ENCODE assay signal across 25 mouse cellular contexts in the genomic region with DNA sequence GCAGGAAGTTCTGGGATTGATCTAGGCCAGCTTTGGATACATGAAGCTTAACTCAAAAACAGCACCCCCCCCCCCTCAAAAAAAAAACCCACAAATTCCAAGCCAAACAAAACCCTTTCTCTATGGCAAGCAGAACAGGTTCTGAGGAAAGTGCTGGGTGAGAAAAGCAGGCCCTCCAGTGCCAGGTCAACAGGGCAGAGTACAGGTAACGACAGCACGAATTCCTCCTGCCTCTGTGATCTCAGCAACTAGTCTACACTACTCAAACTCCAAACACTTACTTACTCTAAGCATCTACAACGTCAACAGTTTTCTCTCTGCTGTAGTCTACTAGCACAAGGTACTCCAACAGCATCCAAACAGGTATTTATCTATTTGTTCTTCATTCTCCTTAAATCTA. TPM values are rescaled to one million over a fixed set of nuclear protein-coding genes. Genes with fewer than 3 reads are reported as not detected.
A peak's percentile ranks its signal among the peaks of the same experiment; 100 is the strongest.
DNase-seq lines count a peak whose midpoint lies in the region; ATAC-seq and TF ChIP-seq lines count a peak whose summit lies in the region.
"Had no signal": no experiment of that assay in that cellular context is flagged by ENCODE, and none has a peak within 500 bp of the region (broad histone marks: within the 10 kb centered on the region; RNA-seq: fewer than 3 reads in every experiment).

No protein-coding gene starts in this region.

- no peaks in the 10 kb centered on the region for H3K27me3 ChIP-seq in kidney, adult 2 months (replicated peaks; ENCODE audit: control insufficient read depth, insufficient read depth, low read length)
- H3K27me3 ChIP-seq in liver, adult 2 months (ENCODE audit: control insufficient read depth, insufficient read depth, low read length): no peaks in the 10 kb centered on the region
- no peaks in the 10 kb centered on the region for H3K27me3 ChIP-seq in stomach, embryonic 14.5 days (ENCODE audit: control insufficient read depth, insufficient read depth, low read length)
- H3K27me3 ChIP-seq in stomach, postnatal 0 days (ENCODE audit: control insufficient read depth, insufficient read depth, low read length): no peaks in the 10 kb centered on the region
- H3K27me3 ChIP-seq in forebrain, postnatal 0 days (ENCODE audit: insufficient read depth, low read length): no peaks in the 10 kb centered on the region
- H3K27me3 ChIP-seq: embryonic facial prominence, embryonic 15.5 days had no signal

- peak; percentile 33 for DNase-seq in kidney, adult 2 months
- DNase-seq in kidney, postnatal 25 days: no peak
- peak; percentile 75 for DNase-seq in liver, adult 2 months (ENCODE audit: extremely low read depth, low read depth, low spot score)
- no peak for DNase-seq in liver
- DNase-seq in stomach, postnatal 0 days (ENCODE audit: low spot score): no peak
- no peak for DNase-seq in forebrain, postnatal 0 days
- no peak for DNase-seq in gastrocnemius, postnatal 4 days (ENCODE audit: low spot score in 2 of 2)
- DNase-seq: adrenal gland, adult 8-10 months; adrenal gland, postnatal 36 days; B cell, adult 2 months; cerebellum, adult 2 months; cerebellum, postnatal 14 days; embryo, embryonic 11 days; gastrocnemius, postnatal 36 days; heart, adult 18-20 months; heart, postnatal 10 days; heart, postnatal 4 days had no signal

- no peak for TF ChIP-seq POLR2A in kidney, adult 2 months (IDR thresholded peaks at IDR 0.05; ENCODE audit: low read depth, low read length)
- no peak for TF ChIP-seq POLR2A in liver, adult 2 months (IDR thresholded peaks at IDR 0.05; ENCODE audit: extremely low read depth, insufficient read depth, low read length)

- no peak overlapping the region for H3K4me3 ChIP-seq in kidney, adult 2 months (ENCODE audit: insufficient read depth, low read depth, low read length)
- no peak overlapping the region for H3K4me3 ChIP-seq in liver, adult 2 months (ENCODE audit: insufficient read depth, low read depth, low read length)
- H3K4me3 ChIP-seq in stomach, embryonic 14.5 days (ENCODE audit: low read depth, low read length): no peak overlapping the region
- H3K4me3 ChIP-seq in stomach, postnatal 0 days (ENCODE audit: low read depth, low read length): no peak overlapping the region
- no peak overlapping the region for H3K4me3 ChIP-seq in forebrain, postnatal 0 days (ENCODE audit: low read depth, low read length)
- H3K4me3 ChIP-seq: embryonic facial prominence, embryonic 15.5 days; erythroblast, embryonic 14.5 days; forebrain, embryonic 10.5 days; heart, embryonic 10.5 days had no signal

- H3K36me3 ChIP-seq in kidney, adult 2 months (ENCODE audit: control insufficient read depth, insufficient read depth, low read length): no peaks in the 10 kb centered on the region
- peaks cover 2% of the 10 kb centered on the region; the same call in 1 of the 2 replicates for H3K36me3 ChIP-seq in liver, adult 2 months (ENCODE audit: control insufficient read depth, insufficient read depth, low read length)
- 0 out of 2 replicates have a peak, but pooled peaks cover 1% of the 10 kb centered on the region for H3K36me3 ChIP-seq in stomach, embryonic 14.5 days (ENCODE audit: control insufficient read depth, insufficient read depth, low read length)
- H3K36me3 ChIP-seq in stomach, postnatal 0 days (ENCODE audit: control insufficient read depth, insufficient read depth, low read length): no peaks in the 10 kb centered on the region
- no peaks in the 10 kb centered on the region for H3K36me3 ChIP-seq in forebrain, postnatal 0 days (ENCODE audit: insufficient read depth)
- H3K36me3 ChIP-seq: forebrain, embryonic 10.5 days had no signal

- ATAC-seq in stomach, embryonic 14.5 days (ENCODE audit: insufficient number of reproducible peaks, insufficient read depth, low FRiP score, low read depth): no peak
- ATAC-seq in stomach, postnatal 0 days (ENCODE audit: low FRiP score, low TSS enrichment): no peak
- ATAC-seq in forebrain, postnatal 0 days: no peak
- ATAC-seq: CD4-positive, CD25-positive, alpha-beta regulatory T cell, adult 4 months; forebrain, embryonic 14.5 days had no signal

- no peak overlapping the region for H3K4me2 ChIP-seq in stomach, embryonic 14.5 days (replicated peaks; ENCODE audit: low read depth, low read length)
- no peak overlapping the region for H3K4me2 ChIP-seq in stomach, postnatal 0 days (replicated peaks; ENCODE audit: low read depth)
- H3K4me2 ChIP-seq in forebrain, postnatal 0 days (ENCODE audit: low read depth): no peak overlapping the region
- H3K4me2 ChIP-seq: embryonic facial prominence, embryonic 15.5 days had no signal

- H3K9me3 ChIP-seq in stomach, embryonic 14.5 days (ENCODE audit: control insufficient read depth, low read depth, low read length): no peaks in the 10 kb centered on the region
- H3K9me3 ChIP-seq in stomach, postnatal 0 days (ENCODE audit: control insufficient read depth, low read length): no peaks in the 10 kb centered on the region
- H3K9me3 ChIP-seq in forebrain, postnatal 0 days (ENCODE audit: low read length): no peaks in the 10 kb centered on the region
- H3K9me3 ChIP-seq: embryonic facial prominence, embryonic 15.5 days; forebrain, embryonic 10.5 days; G1E; heart, embryonic 10.5 days had no signal

- TF ChIP-seq EP300 in stomach, postnatal 0 days (optimal IDR thresholded peaks at IDR 0.05): no peak

- peaks cover 12% of the 10 kb centered on the region; the same call in 1 of the 2 replicates for H3K79me2 ChIP-seq in liver, adult 2 months (ENCODE audit: control insufficient read depth, insufficient read depth, low read length)

- no peak overlapping the region for H3K27ac ChIP-seq in kidney, adult 2 months (ENCODE audit: insufficient read depth, low read depth, low read length)
- H3K27ac ChIP-seq in liver, adult 2 months (replicated peaks; ENCODE audit: insufficient read depth, low read depth, low read length): no peak overlapping the region
- peak overlapping the region; percentile 2; the same call in 1 of the 2 replicates for H3K27ac ChIP-seq in stomach, embryonic 14.5 days (ENCODE audit: low read length)
- no peak overlapping the region for H3K27ac ChIP-seq in stomach, postnatal 0 days (replicated peaks)
- H3K27ac ChIP-seq in forebrain, postnatal 0 days (ENCODE audit: low read depth, low read length): no peak overlapping the region
- H3K27ac ChIP-seq: embryonic facial prominence, embryonic 15.5 days; forebrain, embryonic 10.5 days; heart, embryonic 10.5 days had no signal

- TF ChIP-seq CTCF in kidney, adult 2 months (conservative IDR thresholded peaks at IDR 0.05; ENCODE audit: insufficient read depth, insufficient read length, low read depth, low read length): no peak
- TF ChIP-seq CTCF in liver, adult 2 months (IDR thresholded peaks at IDR 0.05; ENCODE audit: low read depth, low read length): no peak
- no peak for TF ChIP-seq CTCF in stomach, postnatal 0 days (IDR thresholded peaks at IDR 0.05; ENCODE audit: low read depth)
- TF ChIP-seq CTCF in forebrain, postnatal 0 days (IDR thresholded peaks at IDR 0.05; ENCODE audit: low read depth): no peak

- 41% methylated on average over 3 of the region's 3 CpGs for WGBS in kidney, adult 2 months
- WGBS in liver, adult 2 months: 17% methylated on average over 3 of the region's 3 CpGs
- WGBS in stomach, embryonic 14.5 days: 65% methylated on average over 3 of the region's 3 CpGs
- WGBS in stomach, postnatal 0 days: 45% methylated on average over 3 of the region's 3 CpGs
- WGBS in forebrain, postnatal 0 days: 91% methylated on average over 3 of the region's 3 CpGs

- H3K9ac ChIP-seq in liver, adult 2 months (ENCODE audit: low read depth, low read length): no peak overlapping the region
- no peak overlapping the region for H3K9ac ChIP-seq in stomach, embryonic 14.5 days (replicated peaks; ENCODE audit: low read depth, low read length)
- H3K9ac ChIP-seq in stomach, postnatal 0 days (ENCODE audit: low read length): no peak overlapping the region
- no peak overlapping the region for H3K9ac ChIP-seq in forebrain, postnatal 0 days
- H3K9ac ChIP-seq: embryonic facial prominence, embryonic 15.5 days had no signal

- H3K4me1 ChIP-seq in kidney, adult 2 months (ENCODE audit: control insufficient read depth, insufficient read depth, low read length): peaks cover 5% of the 10 kb centered on the region; the same call in 1 of the 2 replicates
- H3K4me1 ChIP-seq in liver, adult 2 months (ENCODE audit: control insufficient read depth, insufficient read depth, low read length): peaks cover 9% of the 10 kb centered on the region
- H3K4me1 ChIP-seq in stomach, embryonic 14.5 days (ENCODE audit: control insufficient read depth, insufficient read depth, low read length): peaks cover 11% of the 10 kb centered on the region
- no peaks in the 10 kb centered on the region for H3K4me1 ChIP-seq in stomach, postnatal 0 days (replicated peaks; ENCODE audit: control insufficient read depth, insufficient read depth)
- peaks cover 6% of the 10 kb centered on the region for H3K4me1 ChIP-seq in forebrain, postnatal 0 days (ENCODE audit: insufficient read depth)

RNA-seq across cellular contexts. Expression of a gene that starts 48.8 kb away (rescaled TPM):
- polyA plus RNA-seq in kidney, adult 2 months (2012; rRNA removed): 29.6 and 32.5 TPM in 2 replicates
- total RNA-seq in liver, adult 2 months (2014; rRNA removed): 35.8 and 39.0 TPM in 2 replicates
- polyA plus RNA-seq in liver, adult 2 months (2012; rRNA removed): 11.6 and 14.0 TPM in 2 replicates
- 104 and 113 TPM in 2 replicates for polyA plus RNA-seq in stomach, embryonic 14.5 days (2014; fragmentation: Nextera tagmentation; extraction: Ambion mirVana)
- polyA plus RNA-seq in stomach, postnatal 0 days (2015; fragmentation: Nextera tagmentation; extraction: Ambion mirVana): 36.0 and 38.0 TPM in 2 replicates
- total RNA-seq in forebrain, postnatal 0 days (2014; rRNA removed): 96.5 and 111 TPM in 2 replicates
- polyA plus RNA-seq in forebrain, postnatal 0 days (2015; fragmentation: Nextera tagmentation; extraction: Ambion mirVana): 72.5 and 75.8 TPM in 2 replicates
- 10 to 100 TPM; 64.4 to 70.6 TPM for total RNA-seq in gastrocnemius, postnatal 4 days (2021)

RNA-seq across cellular contexts. Expression of a gene that starts 58.9 kb away (rescaled TPM):
- 1.2 and 1.5 TPM in 2 replicates for polyA plus RNA-seq in kidney, adult 2 months (2012; rRNA removed)
- total RNA-seq in liver, adult 2 months (2014; rRNA removed): 0.18 TPM in 1 of 2 replicates, not detected in the other
- 0.06 TPM in 1 of 2 replicates, not detected in the other for polyA plus RNA-seq in liver, adult 2 months (2012; rRNA removed)
- polyA plus RNA-seq in stomach, embryonic 14.5 days (2014; fragmentation: Nextera tagmentation; extraction: Ambion mirVana): 6.0 and 7.0 TPM in 2 replicates
- 1.8 and 2.6 TPM in 2 replicates for polyA plus RNA-seq in stomach, postnatal 0 days (2015; fragmentation: Nextera tagmentation; extraction: Ambion mirVana)
- 68.5 and 83.6 TPM in 2 replicates for total RNA-seq in forebrain, postnatal 0 days (2014; rRNA removed)
- polyA plus RNA-seq in forebrain, postnatal 0 days (2015; fragmentation: Nextera tagmentation; extraction: Ambion mirVana): 29.7 and 40.4 TPM in 2 replicates
- total RNA-seq in gastrocnemius, postnatal 4 days (2021): 1 to 10 TPM; 3.0 to 4.5 TPM
- total RNA-seq: gastrocnemius, postnatal 36 days had no signal
- polyA plus RNA-seq: erythroblast, embryonic 14.5 days; G1E had no signal

Comparison
In these comparisons a context has a peak if more than half of its experiments do, and no peak if none do; other contexts are left out.
1. DNase-seq: peak in kidney, adult 2 months (single experiment) and liver, adult 2 months (single experiment); none in kidney, postnatal 25 days (0 of 2), liver (single experiment), stomach, postnatal 0 days (single experiment), forebrain, postnatal 0 days (single experiment) and gastrocnemius, postnatal 4 days (0 of 2).